Mouse (Mus musculus): Measurements from ENCODE around the gene Amfr. TPM values are rescaled to one million over a fixed set of nuclear protein-coding genes. Genes with fewer than 3 reads are reported as not detected.

The Amfr gene
- total RNA-seq, 2 experiments from 2014 or later = 125 to 132 TPM

DNA sequence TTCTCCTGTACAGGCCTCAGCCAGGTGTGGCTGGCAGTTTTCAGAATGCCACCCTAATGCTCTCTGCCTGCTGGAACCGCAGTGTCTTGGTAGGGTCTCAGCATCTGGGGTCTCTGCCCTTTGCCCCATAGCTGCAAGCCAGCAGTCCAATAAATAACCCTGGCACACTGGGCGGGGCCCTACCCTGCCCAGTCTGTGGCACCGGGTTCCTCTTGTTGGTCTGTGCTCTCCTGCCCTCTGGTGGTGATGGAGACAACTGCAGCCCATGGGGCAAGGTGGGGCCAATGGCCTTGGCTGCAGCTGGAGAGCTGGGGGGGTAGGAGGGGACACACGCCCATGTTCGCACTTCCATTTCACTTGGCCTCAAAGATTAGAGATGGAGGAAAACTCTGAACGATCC, 79.8 kb downstream of the Amfr start:
- peak; percentile 86 for DNase-seq

DNA sequence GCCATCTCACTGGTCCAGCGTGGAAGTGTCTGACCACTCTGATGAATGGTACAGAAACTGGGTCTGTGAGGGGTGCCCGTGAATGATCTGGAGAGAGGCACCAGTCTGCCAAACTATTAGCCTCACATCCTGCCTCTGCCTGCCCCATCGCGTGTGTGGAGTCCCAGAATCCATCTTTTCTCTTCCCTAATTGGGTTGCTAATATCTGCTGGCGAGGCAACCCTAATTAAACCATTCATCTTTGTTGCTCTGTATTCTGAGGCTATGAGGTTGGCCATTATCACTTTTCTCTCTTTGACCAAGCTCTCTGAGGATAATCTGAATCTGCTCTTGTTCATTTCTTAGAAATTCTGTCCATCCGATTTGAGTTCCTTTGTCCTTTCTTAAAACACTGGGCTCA, 81.3 kb downstream of the Amfr start:
- DNase-seq = no peak

DNA sequence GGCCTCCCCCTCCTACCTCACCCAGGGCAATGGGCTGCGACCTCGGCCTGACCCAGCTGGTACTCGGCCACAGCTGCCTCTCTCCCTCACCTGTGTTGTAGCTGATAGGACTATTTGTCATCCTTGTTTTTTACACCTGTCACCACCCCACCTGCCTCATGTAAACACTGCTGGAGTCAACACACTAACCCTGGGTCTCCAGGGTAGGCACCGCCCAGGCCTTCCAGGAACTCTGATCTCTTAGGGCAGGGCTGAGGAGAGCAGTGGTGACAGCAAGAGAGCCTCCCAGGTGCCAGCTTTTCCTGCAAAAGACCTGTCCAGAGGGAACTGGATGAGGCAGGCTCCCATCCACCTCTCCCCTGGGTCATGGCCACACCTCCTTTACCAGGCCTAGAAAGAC, 83.4 kb downstream of the Amfr start:
- DNase-seq = no peak

GRCm38 (mm10) chr8:93925513-93925912, 87.1 kb downstream of the Amfr start:
- no peak for DNase-seq

DNA sequence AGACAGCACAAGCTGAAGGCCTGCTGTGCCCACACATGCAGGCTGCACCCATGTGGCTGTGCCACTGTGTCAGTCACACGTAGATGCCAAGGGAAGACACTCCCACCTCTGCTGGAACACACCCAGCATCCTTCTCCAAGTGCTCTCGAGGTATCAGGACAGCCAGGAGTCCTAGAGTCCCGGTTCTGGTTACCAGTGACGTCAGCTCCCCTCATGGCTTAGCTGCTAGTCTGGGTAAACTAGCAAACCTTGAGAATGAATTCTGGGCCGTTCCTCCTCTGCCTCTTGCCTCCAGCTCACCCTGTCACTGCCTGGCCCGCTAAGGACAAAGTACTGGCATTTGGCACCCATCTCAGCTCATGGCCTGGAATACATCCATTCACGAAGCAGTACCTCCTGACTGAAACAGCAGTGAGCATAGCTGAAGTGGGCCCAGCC, 88.7 kb downstream of the Amfr start:
- DNase-seq = no peak

Small RNA genes lying within 50 kb of the gene (microRNA-seq; reads per million reads assigned to microRNA genes)
- not detected for gene Gm24159

Other genes with a start within 250 kb of the Amfr start
- gene Gnao1, start 202.9 kb downstream of the Amfr start, total RNA-seq (2021) = 10 to 100 TPM; 40.4 to 60.8 TPM
- gene Nudt21, start 24.2 kb upstream of the Amfr start, total RNA-seq (2021) = 10 to 100 TPM; 47.6 to 48.3 TPM
- 10 to 100 TPM; 14.5 to 15.6 TPM for gene Ogfod1, start 24.4 kb upstream of the Amfr start, total RNA-seq (2021)
- 10 to 100 TPM; 13.0 to 17.4 TPM for gene Bbs2, start 86.1 kb upstream of the Amfr start, total RNA-seq (2021)
- not detected for gene Mt4, start 124.4 kb upstream of the Amfr start, total RNA-seq (2021)
- gene Mt3, start 139.8 kb upstream of the Amfr start, total RNA-seq (2021) = 10 to 100 TPM in 1 of 2 experiments, 1 to 10 TPM in 1; 7.6 to 11.1 TPM
- 100 to 1,000 TPM in 1 of 2 experiments, 10 to 100 TPM in 1; 67.8 to 348 TPM for gene Mt2, start 159.8 kb upstream of the Amfr start, total RNA-seq (2021)
- gene Mt1, start 166.2 kb upstream of the Amfr start, total RNA-seq (2021) = 100 to 1,000 TPM; 147 to 449 TPM
- gene Nup93, start 201.7 kb upstream of the Amfr start, total RNA-seq (2021) = 10 to 100 TPM; 17.3 to 21.1 TPM